Mouse (Mus musculus): ENCODE results near the gene Uhrf1. TPM values are rescaled to one million over a fixed set of nuclear protein-coding genes. Genes with fewer than 3 reads are reported as not detected.

The Uhrf1 gene
- total RNA-seq, 2 experiments from 2014 or later = 28.5 to 34.8 TPM

DNA sequence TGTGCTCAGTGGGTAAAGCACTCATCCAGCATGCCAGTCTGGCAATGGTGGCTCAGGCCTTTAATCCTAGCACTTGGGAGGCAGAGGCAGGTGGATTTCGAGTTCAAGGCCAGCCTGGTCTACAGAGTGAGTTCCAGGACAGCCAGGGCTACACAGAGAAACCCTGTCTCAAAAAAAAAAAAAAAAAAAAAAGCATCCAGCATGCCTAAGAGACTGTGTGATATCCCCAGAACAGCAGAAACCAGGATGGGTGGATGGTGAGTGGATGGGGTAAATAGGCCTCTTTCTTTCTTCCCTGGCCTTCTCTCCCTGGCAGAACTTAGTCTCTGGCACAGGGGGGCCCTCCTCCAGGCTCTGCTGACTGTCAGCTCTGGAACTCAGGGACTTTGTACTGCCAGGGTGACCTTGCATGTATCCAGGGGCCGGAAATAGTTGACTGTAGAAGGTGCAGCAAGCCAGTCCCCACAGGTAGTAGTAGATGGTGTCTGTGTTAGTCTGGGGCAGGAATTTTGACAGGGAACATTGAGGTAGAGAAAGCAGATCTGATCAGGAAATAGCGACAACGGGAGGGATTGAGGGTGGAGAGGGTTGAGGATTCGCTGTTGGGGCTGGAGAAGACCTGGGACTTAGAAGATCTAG is 27.2 kb upstream of the Uhrf1 start:
- peak; percentile 66 for DNase-seq

GRCm38 (mm10) chr17:56276643-56277566 is 26.2 kb upstream of the Uhrf1 start, which contains the start of gene Ticam1:
Gene Ticam1, minus strand, starts transcription at chr17:56276786.
- DNase-seq = peak; percentile 94

GRCm38 (mm10) chr17:56277567-56277893 is 25.6 kb upstream of the Uhrf1 start:
- DNase-seq = no peak

- DNase-seq = no peak
Observed at GRCm38 (mm10) chr17:56278340-56278739, 24.8 kb upstream of the Uhrf1 start.

DNA sequence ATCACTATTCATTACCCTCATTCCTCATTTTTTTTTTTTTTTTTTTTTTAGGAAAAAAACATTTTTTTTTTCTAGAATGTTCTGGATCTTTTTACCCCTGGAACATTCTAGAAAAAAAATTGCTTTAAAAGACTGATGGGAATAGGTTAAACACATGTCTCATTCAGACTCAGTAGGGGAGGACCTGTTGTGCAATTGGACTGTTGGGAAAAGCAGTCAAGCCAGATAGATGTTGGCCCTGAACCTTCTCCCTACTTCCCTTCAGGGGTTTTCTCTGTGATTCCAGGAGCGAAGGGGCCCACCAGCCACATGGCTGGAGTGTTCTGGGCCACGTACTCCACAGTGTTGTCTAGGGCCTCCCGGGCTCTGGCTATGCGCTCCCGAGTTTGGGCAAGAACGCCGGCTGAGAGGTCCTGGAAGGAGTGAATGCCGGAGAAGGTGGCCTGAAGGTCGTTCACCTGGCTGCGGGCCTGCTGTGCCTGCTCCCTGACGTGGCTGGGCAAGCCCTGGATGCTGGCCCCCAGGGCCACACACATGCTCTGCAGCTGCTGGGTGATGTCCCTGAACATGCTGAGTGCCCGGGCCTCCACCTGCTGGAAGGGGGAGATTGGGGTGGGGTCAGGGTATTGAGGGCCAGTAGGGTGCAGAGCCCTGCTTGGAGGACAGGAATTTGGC is 23.5 kb upstream of the Uhrf1 start:
- peak; percentile 79 for DNase-seq

- no peak for DNase-seq
Observed at GRCm38 (mm10) chr17:56281193-56281592, 21.9 kb upstream of the Uhrf1 start.

DNA sequence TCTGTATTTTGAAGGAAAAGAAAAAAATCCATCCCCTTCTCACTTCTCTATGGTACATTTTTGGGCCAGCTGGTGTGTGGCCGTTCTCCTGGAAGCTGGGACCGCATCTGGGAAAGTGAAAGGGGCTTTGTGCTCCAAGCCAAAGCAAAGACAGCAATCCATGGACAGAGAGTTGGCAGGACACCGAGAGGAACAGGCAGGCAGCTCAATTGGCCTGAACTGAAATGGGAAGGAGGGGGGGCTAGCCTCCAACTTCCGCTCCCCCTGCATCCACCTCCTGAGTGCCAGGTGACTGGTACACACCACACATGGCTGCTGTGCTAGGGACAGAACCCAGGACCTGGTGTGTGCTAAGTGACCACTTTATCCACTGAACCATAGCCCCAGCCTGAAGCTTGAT is 20.3 kb upstream of the Uhrf1 start:
- no peak for DNase-seq

DNA sequence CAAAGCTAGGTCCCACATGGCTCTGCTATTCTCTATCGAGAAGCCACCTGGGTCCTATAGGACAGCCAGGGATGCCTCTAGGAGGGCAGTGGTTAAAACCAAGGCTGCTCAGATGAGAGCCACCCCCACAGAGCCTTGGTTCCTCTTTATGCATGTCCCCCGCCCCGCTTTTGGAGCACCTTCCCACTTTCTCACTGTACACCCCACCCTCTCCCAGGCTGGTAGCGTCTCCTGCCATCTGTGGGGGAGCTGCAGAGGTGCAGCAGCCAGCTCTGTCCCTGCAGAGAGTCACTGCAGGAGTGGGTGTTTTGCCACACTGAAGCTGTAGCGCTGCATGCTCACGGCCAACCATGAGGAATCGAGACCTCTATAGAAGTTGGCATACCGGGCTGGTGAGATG is 19.8 kb upstream of the Uhrf1 start:
- no peak for DNase-seq

DNA sequence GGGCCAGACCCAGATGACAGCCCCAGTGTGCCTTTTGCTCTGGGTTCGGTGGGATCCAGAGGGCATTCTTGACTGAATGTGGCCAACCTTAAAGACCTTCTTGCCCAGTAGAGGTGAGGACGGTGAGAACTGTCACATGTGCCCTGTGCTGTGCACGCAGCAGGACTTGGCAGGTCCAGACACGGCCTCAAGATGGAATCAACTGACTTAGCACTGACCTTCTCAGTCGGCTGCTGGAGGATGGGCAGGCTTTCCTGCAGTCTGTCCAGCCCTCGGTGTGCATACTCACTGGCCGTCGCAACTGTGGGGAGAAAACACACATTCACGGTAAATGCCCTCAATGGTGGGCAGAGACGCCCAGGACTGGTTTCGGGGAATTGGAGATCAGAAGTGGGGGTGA is 17.1 kb upstream of the Uhrf1 start:
- no peak for DNase-seq

GRCm38 (mm10) chr17:56287830-56288229 is 15.3 kb upstream of the Uhrf1 start:
- peak; percentile 79 for DNase-seq

DNA sequence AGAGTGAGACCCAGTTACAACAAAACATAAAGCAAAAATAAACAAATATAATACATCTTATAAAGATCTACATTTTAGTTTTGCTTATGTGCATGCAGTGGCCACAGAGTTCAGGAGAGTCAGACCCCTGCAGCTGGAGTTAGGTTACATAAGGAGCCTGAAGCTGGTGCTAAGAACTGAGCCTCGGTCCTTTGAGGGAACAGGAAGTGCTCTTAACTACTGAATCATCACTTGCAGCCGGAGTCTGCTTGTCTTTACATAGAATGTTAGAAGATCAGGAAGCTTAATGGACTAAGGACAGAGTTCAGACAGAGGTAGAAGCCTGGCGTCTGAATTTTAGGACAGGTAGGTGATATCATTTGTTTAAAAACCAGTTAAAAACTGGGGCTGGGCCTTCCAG is 14.3 kb upstream of the Uhrf1 start:
- no peak for DNase-seq

- peak; percentile 66 for DNase-seq
Observed at GRCm38 (mm10) chr17:56289371-56290331, 13.5 kb upstream of the Uhrf1 start.

DNA sequence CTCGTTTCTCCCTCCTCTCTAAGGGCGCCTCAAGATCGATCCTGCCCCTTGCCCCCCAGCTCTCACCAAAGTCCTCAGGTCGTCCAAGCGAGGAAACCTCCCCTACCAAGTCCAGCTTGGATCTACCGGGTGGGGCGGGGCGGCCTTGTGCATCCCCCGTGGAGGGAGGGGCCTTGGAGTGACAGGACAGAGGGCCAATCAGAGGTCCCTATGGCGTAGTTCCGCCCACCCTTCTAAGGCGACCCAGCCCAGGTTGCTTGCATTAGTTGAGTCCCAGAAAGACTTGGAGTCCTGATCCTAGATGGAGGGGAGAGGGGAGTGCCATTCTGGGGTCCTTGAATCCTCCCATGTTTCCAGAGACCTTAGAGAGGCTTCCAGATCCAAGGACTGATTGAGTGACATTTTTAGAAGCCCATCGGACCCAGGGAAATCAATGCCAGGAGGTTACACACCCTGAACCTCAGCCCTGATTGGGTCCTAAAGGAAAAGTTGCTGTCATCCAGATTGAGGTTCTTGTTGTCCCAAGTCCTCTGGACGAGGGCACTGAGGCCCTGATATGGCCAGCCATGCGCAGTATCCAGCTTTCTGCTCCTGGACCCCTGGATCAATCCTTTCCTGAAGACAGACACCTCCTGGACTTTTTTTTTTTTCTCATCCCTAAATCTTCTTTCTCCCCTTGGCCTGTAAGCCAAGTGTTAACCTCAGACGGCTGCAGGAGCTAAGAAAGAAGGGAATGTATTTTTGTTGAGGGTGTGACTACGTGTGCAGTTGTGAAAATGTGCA is 12.5 kb upstream of the Uhrf1 start:
- DNase-seq = peak; percentile 100

GRCm38 (mm10) chr17:56291171-56291511 is 12.0 kb upstream of the Uhrf1 start:
- peak; percentile 94 for DNase-seq

- no peak for DNase-seq
Observed at GRCm38 (mm10) chr17:56291826-56292475, 11.2 kb upstream of the Uhrf1 start.

- peak; percentile 40 for DNase-seq
Observed at GRCm38 (mm10) chr17:56292531-56293222, 10.4 kb upstream of the Uhrf1 start, which contains the start of gene Plin3. Gene Plin3, minus strand, starts transcription at chr17:56292873.

DNA sequence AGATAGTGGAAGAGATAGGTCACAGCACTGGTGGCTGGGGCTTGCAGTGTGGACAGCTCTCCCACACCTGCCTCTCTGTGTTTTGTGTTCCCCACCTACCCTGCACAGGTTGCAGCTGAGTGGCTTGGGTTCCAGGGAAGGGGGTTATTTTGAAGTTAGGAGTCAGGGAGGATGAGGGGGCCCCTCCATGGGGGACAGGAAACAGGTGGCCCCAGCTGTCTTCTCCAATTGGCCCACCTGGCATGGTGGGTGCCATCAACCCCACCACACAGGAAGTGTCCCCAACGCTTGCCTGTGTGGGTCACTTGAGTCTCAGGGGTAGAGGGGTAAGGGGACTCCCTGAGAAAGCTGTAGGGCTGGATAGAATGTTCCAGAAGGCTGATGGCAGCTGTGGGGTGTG is 9.8 kb upstream of the Uhrf1 start:
- no peak for DNase-seq

GRCm38 (mm10) chr17:56294241-56294640 is 8.9 kb upstream of the Uhrf1 start:
- no peak for DNase-seq

GRCm38 (mm10) chr17:56296201-56296600 is 6.9 kb upstream of the Uhrf1 start:
- DNase-seq = no peak

DNA sequence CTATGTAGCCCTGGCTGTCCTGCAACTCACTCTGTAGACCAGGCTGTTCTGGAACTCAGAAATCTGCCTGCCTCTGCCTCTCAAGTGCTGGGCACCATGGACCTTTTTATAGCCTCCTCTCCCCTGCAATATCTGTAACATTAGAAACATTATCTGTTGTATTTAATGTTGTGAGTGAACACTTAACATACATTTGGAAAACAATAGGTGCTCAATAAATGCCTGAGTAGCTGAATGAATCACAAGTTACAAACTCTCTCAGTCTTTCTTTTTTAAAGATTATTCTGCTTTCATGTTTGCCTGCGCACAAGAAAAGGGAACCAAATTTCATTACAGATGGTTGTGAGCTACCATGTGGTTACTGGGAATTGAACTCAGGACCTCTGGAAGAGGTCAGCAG is 4.9 kb upstream of the Uhrf1 start:
- DNase-seq = no peak
